Mouse (Mus musculus) adrenal gland, postnatal 25 days (tissue): ENCODE results near the gene Ids. TPM values are rescaled to one million over a fixed set of nuclear protein-coding genes. Genes with fewer than 3 reads are reported as not detected.
"Not testable (repeated sequence)": the region's sequence is repeated elsewhere in the genome, so short reads cannot be mapped to it uniquely, and the experiment has no call there.

Experiments
- DNase-seq: peaks from one replicate; pipeline ENCODE4 v3.0.0; 2021; ENCODE audit warnings: mixed read lengths
- long read RNA-seq: library from polyadenylated mRNA; stranded (forward); transcript quantifications from one replicate; pipeline ENCODE4 v2.0.0, GENCODE M21; 2021
- total RNA-seq: library from RNA; stranded (reverse); gene quantifications from 2 replicates; pipeline ENCODE4 v1.2.3, GENCODE M21; 2021

The Ids gene
- total RNA-seq, result 28.6 and 28.8 TPM in 2 replicates
- long read RNA-seq, partial matches to known transcripts, result 0 of 4 reads
- long read RNA-seq, other reads (novel, unspliced or antisense), result 4 of 4 reads

GRCm38 (mm10) chrX:70364661-70365613, at the start of gene Ids:
Gene Ids, minus strand, starts transcription at chrX:70365084.
- DNase-seq, result peak; percentile 85

GRCm38 (mm10) chrX:70392636-70393035, 27.8 kb upstream of the Ids start:
- not testable (repeated sequence) for DNase-seq

GRCm38 (mm10) chrX:70385962-70386351, 21.1 kb upstream of the Ids start:
- DNase-seq, result peak; percentile 6

GRCm38 (mm10) chrX:70385276-70385961, 20.5 kb upstream of the Ids start, which contains the start of gene 1110012L19Rik:
Gene 1110012L19Rik, plus strand, starts transcription at chrX:70385877.
- peak; percentile 54 for DNase-seq

- DNase-seq, result no peak
These were observed 20.0 kb upstream of the Ids start for GRCm38 (mm10) chrX:70384917-70385275.

GRCm38 (mm10) chrX:70374469-70375110, 9.7 kb upstream of the Ids start:
- not testable (repeated sequence) for DNase-seq

GRCm38 (mm10) chrX:70369758-70370157, 4.9 kb upstream of the Ids start:
- DNase-seq, result not testable (repeated sequence)

- no peak for DNase-seq
These were observed 682 bp downstream of the Ids start for GRCm38 (mm10) chrX:70364202-70364601.

GRCm38 (mm10) chrX:70363446-70363845, 1.4 kb downstream of the Ids start:
- DNase-seq, result no peak

- DNase-seq, result no peak
These were observed 1.9 kb downstream of the Ids start for GRCm38 (mm10) chrX:70362985-70363384.

GRCm38 (mm10) chrX:70330202-70330843, 34.6 kb downstream of the Ids start:
- peak; percentile 44 for DNase-seq

GRCm38 (mm10) chrX:70328530-70329143, 36.2 kb downstream of the Ids start:
- DNase-seq, result no peak

- DNase-seq, result no peak
These were observed 37.2 kb downstream of the Ids start for GRCm38 (mm10) chrX:70327656-70328055.

GRCm38 (mm10) chrX:70319254-70319653, 45.6 kb downstream of the Ids start:
- DNase-seq, result no peak

- no peak for DNase-seq
These were observed 49.8 kb downstream of the Ids start for GRCm38 (mm10) chrX:70314949-70315641.

Other genes with a start within 250 kb of the Ids start
- 18.1 and 19.9 TPM in 2 replicates for gene 1110012L19Rik, start 20.8 kb upstream of the Ids start, total RNA-seq
- gene Tmem185a, start 112.1 kb upstream of the Ids start, total RNA-seq, result 56.1 and 88.7 TPM in 2 replicates